Mouse (Mus musculus) spleen, postnatal 0 days (tissue): Measurements from ENCODE around the gene Hmmr. TPM values are rescaled to one million over a fixed set of nuclear protein-coding genes. Genes with fewer than 3 reads are reported as not detected.

ENCODE experiments used
- polyA plus RNA-seq: library from polyadenylated mRNA; unstranded; fragments of >200 nt; fragmentation: Nextera tagmentation; extraction: Ambion mirVana; gene quantifications from 2 replicates; pipeline ENCODE4 v1.2.1, GENCODE M21; 2015

Hmmr gene
- polyA plus RNA-seq = 48.8 and 55.2 TPM in 2 replicates

DNA sequence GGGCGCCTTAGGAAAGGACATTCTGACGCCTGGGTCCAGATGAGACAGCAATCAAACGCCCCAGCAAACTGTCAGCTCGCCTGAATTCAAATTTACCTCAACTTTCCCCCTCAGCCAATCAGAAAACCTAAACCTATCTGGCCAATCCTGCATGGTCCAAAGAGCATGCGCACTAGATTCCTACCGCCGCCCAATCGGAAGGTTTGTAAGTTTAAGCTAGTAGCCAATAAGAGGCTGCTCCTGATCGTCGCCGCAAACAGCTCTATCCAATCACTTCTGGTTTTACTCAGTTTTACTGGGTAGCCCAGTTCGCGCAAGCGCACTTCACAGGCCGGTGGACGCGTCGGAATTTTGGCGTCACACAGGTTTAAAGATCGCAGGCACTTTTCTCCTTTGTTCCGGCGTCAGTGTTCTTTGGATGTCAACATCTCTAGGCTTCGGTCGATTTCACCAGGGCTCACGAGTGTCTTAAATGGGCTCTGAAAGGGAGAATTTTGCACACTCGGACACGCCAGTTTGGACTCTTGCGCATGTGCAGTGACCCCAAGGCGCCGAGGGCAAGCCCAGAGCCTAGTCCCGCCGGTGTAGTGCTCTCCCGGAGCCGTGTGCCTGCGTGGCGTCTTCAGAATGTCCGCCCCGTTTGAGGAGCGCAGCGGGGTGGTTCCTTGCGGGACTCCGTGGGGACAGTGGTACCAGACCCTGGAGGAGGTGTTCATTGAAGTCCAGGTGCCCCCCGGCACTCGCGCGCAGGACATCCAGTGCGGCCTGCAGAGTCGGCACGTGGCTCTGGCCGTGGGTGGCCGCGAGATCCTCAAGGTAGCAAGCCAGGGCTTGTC is at the start of gene Hmmr, which contains the start of gene Nudcd2:
Gene Hmmr (minus strand): TSS at position 84 of the 836 bp plus-strand sequence.
Gene Nudcd2 (plus strand): TSS at position 329 of the 836 bp plus-strand sequence.

DNA sequence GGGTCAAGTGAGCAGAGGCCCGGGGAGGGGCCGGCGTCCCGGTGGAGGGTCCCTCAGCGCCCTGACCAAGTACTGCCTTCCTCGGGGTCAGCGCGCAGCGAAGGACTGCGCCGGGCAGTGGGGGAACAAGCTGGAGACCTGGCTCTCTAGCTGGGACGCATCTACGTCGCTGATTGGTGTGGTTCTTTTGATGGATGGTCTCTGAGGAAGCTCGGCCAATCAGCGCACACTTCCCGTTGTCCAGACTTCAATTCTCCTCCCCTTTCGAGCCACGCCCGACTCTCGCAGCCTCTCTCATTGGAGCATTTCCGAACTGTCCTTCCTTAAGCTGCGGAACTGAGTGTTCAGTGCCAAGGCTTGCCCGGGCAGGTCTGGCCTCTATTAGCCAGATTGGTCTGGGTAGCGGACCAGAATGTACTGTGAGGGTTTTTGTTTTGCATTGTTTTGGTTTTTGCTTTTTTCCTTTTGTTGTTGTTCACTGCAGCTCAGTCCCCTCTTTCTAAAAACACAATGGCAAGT is 21.9 kb upstream of the Hmmr start, which contains the start of gene Ccng1:
Gene Ccng1 (minus strand): TSS at position 203 of the 519 bp plus-strand sequence.

DNA sequence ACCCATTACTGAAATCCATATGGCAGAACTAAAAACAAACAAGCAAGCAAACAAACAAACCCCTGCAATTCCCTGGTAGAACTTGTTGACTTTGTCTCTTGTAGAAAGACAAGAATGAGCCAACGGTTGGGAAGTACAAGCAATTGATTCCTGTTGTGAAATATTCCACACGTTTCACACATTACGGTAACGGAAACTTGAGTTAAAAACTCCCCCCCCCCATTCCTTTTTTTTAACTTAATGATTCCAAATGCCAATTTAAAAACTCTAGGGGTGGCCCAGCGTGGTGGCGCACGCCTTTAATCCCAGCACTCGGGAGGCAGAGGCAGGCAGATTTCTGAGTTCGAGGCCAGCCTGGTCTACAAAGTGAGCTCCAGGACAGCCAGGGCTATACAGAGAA is 38.1 kb downstream of the Hmmr start, which contains the start of gene Mat2b:
Gene Mat2b (minus strand): TSS at position 101 of the 400 bp plus-strand sequence.

Other genes with a start within 250 kb of the Hmmr start
- gene Mat2b, start 38.2 kb downstream of the Hmmr start, polyA plus RNA-seq = 98.7 and 101 TPM in 2 replicates
- gene Nudcd2, start 245 bp upstream of the Hmmr start, polyA plus RNA-seq = 91.4 and 95.0 TPM in 2 replicates
- gene Ccng1, start 21.9 kb upstream of the Hmmr start, polyA plus RNA-seq = 22.5 and 24.0 TPM in 2 replicates